Mouse (Mus musculus): ENCODE measurements around the gene Spns1.

DNA sequence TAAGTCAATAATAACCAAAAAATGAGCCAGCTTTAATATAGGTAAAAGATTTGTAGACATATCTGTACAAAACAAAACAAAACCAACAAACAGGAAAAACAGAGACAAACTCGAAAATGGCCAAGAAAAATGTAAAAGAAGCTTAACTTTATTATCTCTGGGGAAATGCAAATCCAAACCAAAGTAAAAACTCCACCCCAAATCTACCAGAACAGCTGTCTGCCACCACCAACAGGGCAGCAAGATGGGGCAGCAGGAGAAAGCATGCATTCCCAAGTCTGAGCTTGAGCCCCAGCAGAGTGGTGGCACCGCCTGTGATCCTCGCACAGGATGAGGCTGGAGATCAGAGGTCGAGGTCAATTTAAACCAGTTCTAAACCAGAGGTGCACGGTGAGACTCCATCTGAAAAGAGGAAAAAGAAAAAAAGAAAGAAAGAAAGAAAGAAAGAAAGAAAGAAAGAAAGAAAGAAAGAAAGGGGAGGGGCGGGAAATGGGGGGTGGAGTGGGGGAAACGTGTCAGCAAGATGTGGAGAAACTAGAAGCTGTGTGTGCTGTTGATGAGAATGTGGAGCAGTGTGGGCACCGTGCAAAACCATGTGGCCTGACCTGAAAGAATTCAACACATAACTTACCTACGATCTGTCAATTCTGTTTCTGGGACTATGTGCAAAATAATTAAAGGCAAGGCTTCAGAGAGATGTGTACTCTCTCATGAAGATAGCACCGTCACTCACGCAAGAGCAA, 23.8 kb downstream of the Spns1 start:
- TF ChIP-seq CTCF (IDR thresholded peaks at IDR 0.05; ENCODE audit: borderline replicate concordance, insufficient read depth, low read length) (no peak), POLR2A (IDR thresholded peaks at IDR 0.05; ENCODE audit: low read depth, low read length) (no peak)
